ENCODE assay signal across 10 mouse cellular contexts in the genomic region with DNA sequence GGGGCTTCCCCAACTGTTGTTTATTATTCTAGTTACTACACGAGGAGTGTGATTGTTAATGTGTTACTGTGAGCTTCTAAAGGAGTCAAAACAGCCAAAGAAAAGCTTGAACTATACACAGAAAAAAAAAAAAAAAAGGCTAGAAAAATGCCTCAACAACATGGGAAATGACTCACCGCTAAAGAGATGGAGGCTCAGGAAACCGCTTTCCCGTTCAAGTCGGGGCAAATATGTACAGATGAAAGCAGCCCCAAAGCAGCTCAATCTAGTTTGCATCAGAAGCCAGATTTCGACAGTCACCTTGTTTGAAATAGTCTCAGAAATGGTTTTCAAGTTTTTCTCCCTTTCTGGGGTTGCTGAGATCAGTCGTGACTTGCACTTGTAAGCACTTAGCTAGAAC. TPM values are rescaled to one million over a fixed set of nuclear protein-coding genes. Genes with fewer than 3 reads are reported as not detected.
DNase-seq lines count a peak whose midpoint lies in the region; ATAC-seq and TF ChIP-seq lines count a peak whose summit lies in the region.
"Had no signal": no experiment of that assay in that cellular context is flagged by ENCODE, and none has a peak within 500 bp of the region (broad histone marks: within the 10 kb centered on the region; RNA-seq: fewer than 3 reads in every experiment).

No protein-coding gene starts in this region.

- 0 out of 2 replicates have a peak overlapping the region, but pooled peaks have one; percentile 12 for H3K4me2 ChIP-seq in heart, embryonic 16.5 days (ENCODE audit: low read depth, low read length)
- no peak overlapping the region for H3K4me2 ChIP-seq in forebrain, postnatal 0 days (ENCODE audit: low read depth)
- H3K4me2 ChIP-seq: heart, embryonic 11.5 days had no signal

- no peak overlapping the region for H3K9ac ChIP-seq in heart, embryonic 16.5 days (ENCODE audit: low read length)
- H3K9ac ChIP-seq in forebrain, postnatal 0 days: no peak overlapping the region

- TF ChIP-seq CTCF in embryonic fibroblast, embryonic 13.5 days (IDR thresholded peaks at IDR 0.05; ENCODE audit: borderline replicate concordance, insufficient read depth, low read length): no peak
- TF ChIP-seq CTCF in forebrain, postnatal 0 days (IDR thresholded peaks at IDR 0.05; ENCODE audit: low read depth): no peak

- intact Hi-C loops in heart, postnatal 10 days (cut with DNase I): loop anchor here (5.0 kb wide), 1 partner anchor 33 kb away; no protein-coding TSS in a partner anchor

- no peak for TF ChIP-seq POLR2A in embryonic fibroblast, embryonic 13.5 days (IDR thresholded peaks at IDR 0.05; ENCODE audit: low read depth, low read length)

- 0 out of 2 replicates have a peak, but pooled peaks cover 2% of the 10 kb centered on the region for H3K36me3 ChIP-seq in heart, embryonic 16.5 days (ENCODE audit: control insufficient read depth, insufficient read depth)
- H3K36me3 ChIP-seq in megakaryocyte, embryonic 14.5 days (replicated peaks; ENCODE audit: low read length): peaks cover 18% of the 10 kb centered on the region
- no peaks in the 10 kb centered on the region for H3K36me3 ChIP-seq in forebrain, postnatal 0 days (ENCODE audit: insufficient read depth)

- no peak for DNase-seq in heart, postnatal 10 days
- peak; percentile 86 for DNase-seq in CD4-positive helper T cell, adult 2 months (ENCODE audit: low read depth, low spot score)
- no peak for DNase-seq in forebrain, postnatal 0 days
- DNase-seq in right cerebral cortex, postnatal 10 days (ENCODE audit: low spot score in 2 of 2): no peak
- DNase-seq in adipocyte (ENCODE audit: low spot score): no peak

- H3K27me3 ChIP-seq in heart, embryonic 16.5 days (ENCODE audit: control insufficient read depth, insufficient read depth, low read length): no peaks in the 10 kb centered on the region
- no peaks in the 10 kb centered on the region for H3K27me3 ChIP-seq in megakaryocyte, embryonic 14.5 days (replicated peaks)
- H3K27me3 ChIP-seq in forebrain, postnatal 0 days (ENCODE audit: insufficient read depth, low read length): no peaks in the 10 kb centered on the region

- no peaks in the 10 kb centered on the region for H3K9me3 ChIP-seq in heart, embryonic 16.5 days (replicated peaks; ENCODE audit: control insufficient read depth, low read length)
- H3K9me3 ChIP-seq in megakaryocyte, embryonic 14.5 days: no peaks in the 10 kb centered on the region
- no peaks in the 10 kb centered on the region for H3K9me3 ChIP-seq in forebrain, postnatal 0 days (ENCODE audit: low read length)

- no peak for ATAC-seq in heart, embryonic 16.5 days (replicated peaks; ENCODE audit: extremely low read depth, insufficient read depth, low FRiP score)
- ATAC-seq in forebrain, postnatal 0 days: no peak
- ATAC-seq: intestine, postnatal 0 days had no signal

- H3K27ac ChIP-seq in heart, embryonic 16.5 days (ENCODE audit: low read length): 0 out of 2 replicates have a peak overlapping the region, but pooled peaks have one; percentile 22
- H3K27ac ChIP-seq in embryonic fibroblast, embryonic 13.5 days (ENCODE audit: insufficient read depth, low read length): peak overlapping the region; percentile 100
- no peak overlapping the region for H3K27ac ChIP-seq in forebrain, postnatal 0 days (ENCODE audit: low read depth, low read length)

- 49% methylated on average over 7 of the region's 7 CpGs for WGBS in heart, embryonic 16.5 days
- 63% methylated on average over 7 of the region's 7 CpGs for WGBS in forebrain, postnatal 0 days

- peaks cover 3% of the 10 kb centered on the region; the same call in 1 of the 2 replicates for H3K4me1 ChIP-seq in heart, embryonic 16.5 days (ENCODE audit: control insufficient read depth, insufficient read depth, low read length)
- H3K4me1 ChIP-seq in embryonic fibroblast, embryonic 13.5 days (ENCODE audit: control insufficient read depth, insufficient read depth, low read length): peaks cover 23% of the 10 kb centered on the region
- peaks cover 57% of the 10 kb centered on the region for H3K4me1 ChIP-seq in megakaryocyte, embryonic 14.5 days
- no peaks in the 10 kb centered on the region for H3K4me1 ChIP-seq in forebrain, postnatal 0 days (ENCODE audit: insufficient read depth)

- no peak overlapping the region for H3K4me3 ChIP-seq in heart, embryonic 16.5 days (ENCODE audit: low read length)
- H3K4me3 ChIP-seq in embryonic fibroblast, embryonic 13.5 days (ENCODE audit: insufficient read depth, low read length): no peak overlapping the region
- peak overlapping the region; percentile 90 for H3K4me3 ChIP-seq in megakaryocyte, embryonic 14.5 days (replicated peaks)
- no peak overlapping the region for H3K4me3 ChIP-seq in forebrain, postnatal 0 days (ENCODE audit: low read depth, low read length)

RNA-seq across cellular contexts. Expression of gene Atxn1, which starts 40.3 kb away (rescaled TPM):
- 7.2 and 7.7 TPM in 2 replicates for polyA plus RNA-seq in heart, embryonic 16.5 days (2015; fragmentation: Nextera tagmentation; extraction: Ambion mirVana)
- 10 to 100 TPM; 40.6 to 49.1 TPM for total RNA-seq in heart, postnatal 10 days (2021)
- polyA plus RNA-seq in embryonic fibroblast, embryonic 13.5 days (2011; ENCODE audit: insufficient read length, low read depth, missing spikeins): 55.8 and 59.3 TPM in 2 replicates
- polyA plus RNA-seq in megakaryocyte, embryonic 14.5 days (2012; ENCODE audit: insufficient read depth, low replicate concordance): 3.2 and 7.3 TPM in 2 replicates
- total RNA-seq in forebrain, postnatal 0 days (2014; rRNA removed): 32.3 and 33.6 TPM in 2 replicates
- polyA plus RNA-seq in forebrain, postnatal 0 days (2015; fragmentation: Nextera tagmentation; extraction: Ambion mirVana): 7.6 and 13.0 TPM in 2 replicates
